Mouse (Mus musculus): Measurements from ENCODE around the gene L3mbtl2.

- no peak for TF ChIP-seq USF1 (IDR thresholded peaks at IDR 0.05; ENCODE audit: low read depth)
- no peak for TF ChIP-seq CTCF (IDR thresholded peaks at IDR 0.05; ENCODE audit: control insufficient read depth, insufficient read depth, insufficient read length)
- TF ChIP-seq MYOD1 (IDR thresholded peaks at IDR 0.05; ENCODE audit: control insufficient read depth, insufficient read length, low read depth) = no peak
- TF ChIP-seq FOSL1 (IDR thresholded peaks at IDR 0.05; ENCODE audit: insufficient read depth, low read length, poor library complexity, severe bottlenecking) = no peak
- TF ChIP-seq MAX (IDR thresholded peaks at IDR 0.05) = no peak
These were observed 36.5 kb downstream of the L3mbtl2 start for GRCm38 (mm10) chr15:81700161-81700560.

Measured in C2C12 (cell line).